Mouse (Mus musculus) C2C12 (cell line): ENCODE data around the gene Src.

Experiments used
- CEBPB ChIP-seq: IDR thresholded peaks from one replicate; pipeline ENCODE4 v1.6.1; 2011; ENCODE audit warnings: low read depth, mild to moderate bottlenecking, control low read depth, moderate library complexity
- CTCF ChIP-seq: IDR thresholded peaks from one replicate; pipeline ENCODE4 v1.5.1; 2011; ENCODE audit not compliant: control insufficient read depth, insufficient read depth, insufficient read length
- FOSL1 ChIP-seq: IDR thresholded peaks from one replicate; pipeline ENCODE4 v1.8.0; 2011; ENCODE audit warnings: mild to moderate bottlenecking, low read length; ENCODE audit not compliant: poor library complexity, insufficient read depth, severe bottlenecking
- MAX ChIP-seq: IDR thresholded peaks from one replicate; pipeline ENCODE4 v1.6.1; 2011; ENCODE audit warnings: mild to moderate bottlenecking, control low read depth
- MYOD1 ChIP-seq: IDR thresholded peaks from one replicate; pipeline ENCODE4 v1.6.1; 2011; ENCODE audit warnings: low read depth; ENCODE audit not compliant: control insufficient read depth, insufficient read length
- MYOG ChIP-seq: IDR thresholded peaks from one replicate; pipeline ENCODE4 v1.6.1; 2011; ENCODE audit not compliant: control insufficient read depth, insufficient read length; ENCODE audit errors: extremely low read depth
- USF1 ChIP-seq: IDR thresholded peaks from one replicate; pipeline ENCODE4 v1.6.1; 2011; ENCODE audit warnings: low read depth, mild to moderate bottlenecking, control low read depth, moderate library complexity

DNA sequence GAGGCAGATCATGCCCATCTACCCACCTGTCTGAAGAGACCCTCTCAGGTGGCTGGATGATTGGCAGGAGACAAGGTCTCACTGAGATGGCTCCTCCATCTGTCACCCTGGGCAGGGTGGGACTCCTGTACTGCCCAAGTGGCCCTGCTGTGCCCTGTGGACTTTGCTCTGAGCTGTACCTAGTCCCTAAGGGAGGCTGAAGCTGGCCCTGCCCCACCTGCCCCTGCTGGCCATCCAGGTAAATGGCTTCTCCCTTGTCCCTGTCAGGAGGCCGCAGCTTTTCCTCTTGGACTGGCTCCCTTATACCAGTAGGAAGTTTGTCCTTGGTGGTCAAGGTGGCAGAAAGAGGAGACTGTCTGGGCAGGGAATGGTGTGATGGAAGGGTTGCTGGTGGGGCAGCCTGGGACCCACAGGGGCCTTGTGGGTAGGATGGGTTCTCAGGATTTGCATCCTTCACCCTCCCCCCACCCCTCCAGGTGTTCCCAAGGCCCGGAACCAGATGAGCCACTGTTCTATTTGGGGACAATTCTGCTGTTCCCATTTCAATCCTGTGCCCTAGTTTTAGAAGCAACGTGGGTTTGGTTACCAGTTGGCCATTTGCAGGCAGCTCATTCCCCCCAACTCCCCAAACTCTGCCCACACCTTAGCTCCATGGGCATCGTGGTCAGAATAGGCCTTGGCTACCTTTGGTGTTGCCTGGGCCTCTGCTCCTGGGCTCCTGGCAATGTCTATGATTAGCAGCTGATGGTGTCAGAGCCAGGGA, 12.6 kb downstream of the Src start:
- TF ChIP-seq CEBPB (no peak), CTCF (no peak), FOSL1 (no peak), USF1 (no peak), MAX (no peak), MYOD1 (no peak), MYOG (no peak)
